Mouse (Mus musculus) myocyte (in vitro differentiated cells): Measurements from ENCODE around the gene Mical2.
A peak's percentile ranks its signal among the peaks of the same experiment; 100 is the strongest.

Experiments
- CEBPB ChIP-seq: IDR thresholded peaks from 2 replicates; pipeline ENCODE4 v1.6.1; 2011; ENCODE audit warnings: mild to moderate bottlenecking, moderate library complexity; ENCODE audit not compliant: poor library complexity, insufficient read depth, severe bottlenecking
- E2F4 ChIP-seq: IDR thresholded peaks from one replicate; pipeline ENCODE4 v1.6.1; 2011; ENCODE audit warnings: mild to moderate bottlenecking, control low read depth, moderate library complexity; ENCODE audit not compliant: insufficient read depth
- MAX ChIP-seq: IDR thresholded peaks from one replicate; pipeline ENCODE4 v1.6.1; 2011; ENCODE audit warnings: low read depth, mild to moderate bottlenecking, control low read depth
- MYOG ChIP-seq, 3 experiments: IDR thresholded peaks; one replicate each; pipeline ENCODE4 v1.6.1; 2011; ENCODE audit warnings: control low read depth in 2 of 3, low read depth in 2 of 3, mild to moderate bottlenecking in 2 of 3; ENCODE audit not compliant: insufficient read length in 2 of 3, control insufficient read depth in 1 of 3, insufficient read depth in 1 of 3
- POLR2A ChIP-seq: IDR thresholded peaks from one replicate; pipeline ENCODE4 v1.6.1; 2011; ENCODE audit warnings: low read depth, mild to moderate bottlenecking, control low read depth, moderate library complexity; ENCODE audit not compliant: insufficient read length
- POLR2AphosphoS2 ChIP-seq: IDR thresholded peaks from one replicate; pipeline ENCODE4 v1.6.1; 2011; ENCODE audit warnings: low read depth, control low read depth; ENCODE audit not compliant: insufficient read length
- USF1 ChIP-seq: IDR thresholded peaks from one replicate; pipeline ENCODE4 v1.6.1; 2011; ENCODE audit warnings: low read depth, mild to moderate bottlenecking, control low read depth, moderate library complexity

- TF ChIP-seq E2F4, result no peak
- TF ChIP-seq POLR2A, result no peak
- peak in 2 of 3 experiments; percentile 5 to 41 for TF ChIP-seq MYOG (IDR thresholded peaks at IDR 0.05; ENCODE audit: control insufficient read depth in 1 of 3, insufficient read depth in 1 of 3, insufficient read length in 2 of 3, low read depth in 2 of 3)
- no peak for TF ChIP-seq MAX
- no peak for TF ChIP-seq USF1
- no peak for TF ChIP-seq POLR2AphosphoS2
- no peak for TF ChIP-seq CEBPB
Observed at GRCm38 (mm10) chr7:112316239-112316638, 90.6 kb downstream of the Mical2 start.
